Mouse (Mus musculus) heart, embryonic 16.5 days (tissue): ENCODE data around the gene Auts2. TPM values are rescaled to one million over a fixed set of nuclear protein-coding genes. Genes with fewer than 3 reads are reported as not detected.

ENCODE experiments used
- ATAC-seq: fragments of 200-750 bp; cut with Nextera tagmentation; replicated peaks from 2 replicates; pipeline ENCODE4 v1.8.0; 2017; ENCODE audit warnings: moderate number of reproducible peaks; ENCODE audit not compliant: insufficient read depth, low FRiP score; ENCODE audit errors: extremely low read depth
- H3K27ac ChIP-seq: fragments of 300-500 bp; sonication (generic); 2 replicates; pipeline ENCODE4 v1.5.1; 2014; ENCODE audit warnings: mild to moderate bottlenecking, low read length, control low read depth, moderate library complexity
- H3K27me3 ChIP-seq: fragments of 300-500 bp; sonication (generic); 2 replicates; pipeline ENCODE4 v1.6.1; 2014; ENCODE audit warnings: low read length, mixed read lengths; ENCODE audit not compliant: control insufficient read depth, insufficient read depth
- H3K36me3 ChIP-seq: fragments of 300-500 bp; sonication (generic); 2 replicates; pipeline ENCODE4 v1.6.1; 2014; ENCODE audit not compliant: control insufficient read depth, insufficient read depth
- H3K4me1 ChIP-seq: fragments of 300-500 bp; sonication (generic); 2 replicates; pipeline ENCODE4 v1.6.1; 2014; ENCODE audit warnings: low read length, mixed read lengths; ENCODE audit not compliant: control insufficient read depth, insufficient read depth
- H3K4me2 ChIP-seq: fragments of 300-500 bp; sonication (generic); 2 replicates; pipeline ENCODE4 v1.6.1; 2014; ENCODE audit warnings: low read depth, mild to moderate bottlenecking, control low read depth, low read length
- H3K4me3 ChIP-seq: fragments of 300-500 bp; sonication (generic); 2 replicates; pipeline ENCODE4 v1.5.1; 2014; ENCODE audit warnings: mild to moderate bottlenecking, control low read depth, low read length
- H3K9ac ChIP-seq: fragments of 300-500 bp; sonication (generic); 2 replicates; pipeline ENCODE4 v1.6.1; 2014; ENCODE audit warnings: low read length, control low read depth
- H3K9me3 ChIP-seq: fragments of 300-500 bp; sonication (generic); replicated peaks from 2 replicates; pipeline ENCODE4 v1.6.1; 2016; ENCODE audit warnings: low read length; ENCODE audit not compliant: control insufficient read depth
- WGBS: fragments of 180-500 bp; shearing (Covaris S2); extraction: QIAGEN DNeasy Blood & Tissue Kit; methylation state at CpG from one replicate; pipeline ENCODE4 v1.1.7; 2014; 5-methylcytosine and 5-hydroxymethylcytosine counted together
- polyA plus RNA-seq: library from polyadenylated mRNA; unstranded; fragments of >200 nt; fragmentation: Nextera tagmentation; extraction: Ambion mirVana; gene quantifications from 2 replicates; pipeline ENCODE4 v1.2.1, GENCODE M21; 2015

Gene Auts2
- polyA plus RNA-seq, 1 experiment from 2014 or later: 16.3 TPM

- Histone ChIP-seq H3K27me3 (no peaks in the 10 kb centered on the region), H3K27ac (no peak overlapping the region), H3K4me1 (peaks cover 15% of the 10 kb centered on the region), H3K4me3 (no peak overlapping the region), H3K4me2 (no peak overlapping the region), H3K36me3 (no peaks in the 10 kb centered on the region), H3K9ac (no peak overlapping the region), H3K9me3 (no peaks in the 10 kb centered on the region)
- no peak for ATAC-seq
- WGBS: 66% methylated on average over 3 of the region's 3 CpGs
Observed at GRCm38 (mm10) chr5:132334796-132335195, 208.3 kb downstream of the Auts2 start.

DNA sequence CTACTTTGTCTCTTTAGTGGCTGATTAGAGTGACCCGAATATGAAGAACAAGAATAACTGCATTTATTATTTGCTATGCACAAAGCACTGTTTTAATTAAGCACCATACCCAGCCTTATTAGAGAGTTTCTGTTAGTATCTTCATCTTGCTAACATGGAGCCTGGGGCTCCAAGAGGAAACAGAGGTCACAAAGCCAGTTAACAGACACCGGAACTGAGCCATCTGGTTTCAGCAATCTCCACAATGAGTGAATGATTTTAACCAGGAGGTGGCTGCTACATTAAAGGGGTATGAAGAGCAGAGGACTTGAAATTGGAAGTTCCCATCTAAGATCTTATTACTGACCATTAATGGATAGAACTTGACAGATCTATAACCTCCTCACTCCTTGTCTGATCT, 209.4 kb downstream of the Auts2 start:
- Histone ChIP-seq H3K9ac (no peak overlapping the region), H3K4me1 (peaks cover 15% of the 10 kb centered on the region), H3K9me3 (no peaks in the 10 kb centered on the region), H3K4me3 (no peak overlapping the region), H3K4me2 (no peak overlapping the region), H3K27ac (no peak overlapping the region), H3K36me3 (no peaks in the 10 kb centered on the region), H3K27me3 (no peaks in the 10 kb centered on the region)
- WGBS: 57% methylated on average over 2 of the region's 2 CpGs
- ATAC-seq: no peak

- Histone ChIP-seq H3K27me3 (no peaks in the 10 kb centered on the region), H3K9me3 (no peaks in the 10 kb centered on the region), H3K27ac (no peak overlapping the region), H3K9ac (no peak overlapping the region), H3K36me3 (no peaks in the 10 kb centered on the region), H3K4me3 (no peak overlapping the region), H3K4me2 (no peak overlapping the region), H3K4me1 (peaks cover 15% of the 10 kb centered on the region)
- WGBS: 51% methylated on average over 4 of the region's 4 CpGs
- no peak for ATAC-seq
Observed at GRCm38 (mm10) chr5:132332521-132332920, 210.6 kb downstream of the Auts2 start.

DNA sequence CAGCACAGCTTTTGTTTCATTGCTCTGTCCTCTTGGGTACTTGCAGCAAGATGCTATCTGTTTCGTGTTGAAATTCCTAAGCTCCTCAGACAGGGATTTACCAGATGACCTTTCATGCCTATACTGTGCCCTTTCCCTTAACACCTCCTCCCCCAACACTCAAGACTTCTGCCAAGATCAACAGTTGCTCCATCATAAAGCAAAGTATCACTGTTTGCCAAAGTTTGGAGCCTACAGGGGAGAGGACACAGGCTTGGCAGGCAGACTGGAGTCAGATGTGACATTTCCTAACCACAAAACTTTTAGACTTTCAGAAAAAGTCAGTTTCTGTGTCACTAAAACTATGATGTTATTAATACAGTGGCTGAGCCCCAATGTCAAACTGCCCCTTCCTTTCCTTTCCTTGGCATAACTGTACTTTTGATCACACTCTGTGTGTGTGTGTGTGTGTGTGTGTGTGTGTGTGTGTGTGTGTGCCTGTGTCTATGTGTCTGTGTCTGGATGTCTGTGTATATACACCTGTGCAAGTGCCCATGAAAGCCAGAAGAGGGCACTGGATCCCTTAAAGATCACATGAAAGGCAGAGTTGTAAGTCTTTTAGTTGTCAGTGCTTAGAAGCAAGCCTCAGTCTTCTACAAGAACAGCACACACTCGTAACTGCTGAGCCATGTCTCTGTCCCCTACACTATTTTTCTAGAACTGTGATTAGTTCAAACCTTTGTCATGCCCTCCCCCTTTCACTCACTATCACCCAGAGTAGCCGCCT, 213.8 kb downstream of the Auts2 start:
- H3K27ac ChIP-seq: no peak overlapping the region
- H3K36me3 ChIP-seq: no peaks in the 10 kb centered on the region
- no peaks in the 10 kb centered on the region for H3K9me3 ChIP-seq
- WGBS: 66% methylated on average over 3 of the region's 3 CpGs
- H3K27me3 ChIP-seq: no peaks in the 10 kb centered on the region
- H3K4me3 ChIP-seq: no peak overlapping the region
- no peak overlapping the region for H3K4me2 ChIP-seq
- H3K9ac ChIP-seq: no peak overlapping the region
- peaks cover 9% of the 10 kb centered on the region for H3K4me1 ChIP-seq
- no peak for ATAC-seq

- ATAC-seq: no peak
- no peaks in the 10 kb centered on the region for H3K27me3 ChIP-seq
Observed at GRCm38 (mm10) chr5:132324246-132324883, 218.8 kb downstream of the Auts2 start.

GRCm38 (mm10) chr5:132323608-132324007, 219.5 kb downstream of the Auts2 start:
- H3K4me3 ChIP-seq: no peak overlapping the region
- H3K9me3 ChIP-seq: no peaks in the 10 kb centered on the region
- WGBS: 86% methylated on average over 4 of the region's 4 CpGs
- no peaks in the 10 kb centered on the region for H3K36me3 ChIP-seq
- no peak overlapping the region for H3K27ac ChIP-seq
- H3K9ac ChIP-seq: no peak overlapping the region
- no peaks in the 10 kb centered on the region for H3K27me3 ChIP-seq
- no peak overlapping the region for H3K4me2 ChIP-seq
- H3K4me1 ChIP-seq: peaks cover 14% of the 10 kb centered on the region
- ATAC-seq: no peak

More at GRCm38 (mm10) chr5:132324246-132324883, 218.8 kb downstream of the Auts2 start:
- Histone ChIP-seq H3K4me1 (peaks cover 11% of the 10 kb centered on the region), H3K9me3 (no peaks in the 10 kb centered on the region), H3K36me3 (no peaks in the 10 kb centered on the region), H3K9ac (no peak overlapping the region), H3K4me3 (no peak overlapping the region), H3K27ac (no peak overlapping the region), H3K4me2 (no peak overlapping the region)
- 83% methylated on average over 6 of the region's 6 CpGs for WGBS

DNA sequence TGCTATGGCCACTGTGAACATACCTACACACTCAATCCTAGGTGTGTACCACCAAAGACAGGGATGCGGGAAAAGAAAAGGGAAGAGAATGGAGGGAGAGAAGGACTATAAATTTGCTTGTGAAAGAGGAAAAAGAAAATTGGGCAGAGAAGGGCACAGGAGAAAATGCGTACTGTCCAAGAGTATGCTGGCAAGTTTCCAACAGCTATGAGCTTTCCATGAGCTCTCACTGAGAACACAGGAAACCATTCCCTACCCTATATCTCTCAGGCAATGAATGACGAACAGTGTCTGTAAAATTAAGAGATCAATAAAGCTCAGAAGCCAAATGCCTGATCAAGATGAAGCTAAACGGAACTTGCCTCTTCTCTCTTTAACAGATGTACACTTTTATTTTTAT, 220.2 kb downstream of the Auts2 start:
- no peak overlapping the region for H3K9ac ChIP-seq
- H3K4me1 ChIP-seq: peaks cover 14% of the 10 kb centered on the region
- H3K36me3 ChIP-seq: no peaks in the 10 kb centered on the region
- H3K27ac ChIP-seq: no peak overlapping the region
- no peak overlapping the region for H3K4me3 ChIP-seq
- no peaks in the 10 kb centered on the region for H3K9me3 ChIP-seq
- no peak for ATAC-seq
- no peaks in the 10 kb centered on the region for H3K27me3 ChIP-seq
- WGBS: 53% methylated on average over 4 of the region's 4 CpGs
- no peak overlapping the region for H3K4me2 ChIP-seq

DNA sequence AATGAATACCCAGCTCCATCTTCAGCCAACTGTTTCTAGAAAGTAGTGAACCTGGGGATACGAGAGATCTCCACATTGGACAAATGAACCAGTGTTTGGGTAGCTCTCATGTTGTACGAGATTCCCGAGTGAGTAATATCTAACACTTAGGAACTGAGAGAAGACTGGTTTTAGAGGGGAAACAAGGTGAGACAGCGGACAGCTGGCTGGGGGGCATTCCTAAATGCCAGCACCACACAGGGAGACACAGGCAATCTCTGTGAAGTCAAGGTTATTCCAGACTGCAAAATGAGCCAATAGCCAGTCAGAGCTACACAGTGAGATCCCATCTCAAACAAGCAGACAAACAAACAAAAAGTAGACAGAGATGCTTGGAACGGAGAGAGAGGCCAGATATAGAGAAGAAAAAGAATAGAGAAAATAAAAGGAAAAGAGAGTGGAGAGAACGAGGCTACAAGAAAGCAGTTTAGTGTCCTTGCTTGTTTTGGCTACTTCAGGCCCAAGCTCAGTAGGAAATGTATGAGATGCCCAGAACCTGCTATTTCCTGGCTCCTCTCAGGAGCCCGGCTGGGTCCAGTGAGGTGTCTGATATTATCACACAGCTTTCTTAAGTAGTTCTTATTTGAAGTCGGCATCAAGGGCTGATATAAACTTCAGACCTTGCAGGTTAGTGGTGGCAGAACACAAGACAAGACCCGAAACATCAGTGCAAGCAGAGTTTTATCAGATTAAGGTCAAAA, 224.9 kb downstream of the Auts2 start:
- Histone ChIP-seq H3K9me3 (no peaks in the 10 kb centered on the region), H3K36me3 (no peaks in the 10 kb centered on the region), H3K27me3 (no peaks in the 10 kb centered on the region), H3K27ac (no peak overlapping the region), H3K4me1 (peaks cover 13% of the 10 kb centered on the region), H3K9ac (no peak overlapping the region), H3K4me3 (no peak overlapping the region), H3K4me2 (no peak overlapping the region)
- WGBS: 71% methylated on average over 9 of the region's 9 CpGs
- ATAC-seq: no peak

DNA sequence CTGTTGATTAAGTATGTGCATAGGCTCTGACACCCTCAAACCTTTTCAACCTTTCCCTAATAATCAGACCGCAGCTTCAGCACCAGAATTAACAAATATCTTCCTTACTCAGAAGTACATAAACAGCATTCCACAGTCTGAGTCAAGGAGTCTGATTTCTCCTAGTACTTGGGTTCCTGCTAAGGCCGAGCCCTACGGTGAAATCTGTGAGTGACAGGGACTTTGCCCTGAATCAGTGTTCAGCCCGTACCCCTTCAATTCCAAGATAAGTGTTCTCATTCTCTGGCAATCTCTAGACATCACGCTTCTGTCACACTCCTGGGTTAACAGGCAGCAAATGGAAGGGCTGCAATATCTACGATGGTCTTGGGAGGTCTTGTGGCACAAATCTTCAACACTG, 226.2 kb downstream of the Auts2 start:
- Histone ChIP-seq H3K9ac (no peak overlapping the region), H3K27ac (no peak overlapping the region), H3K4me3 (no peak overlapping the region), H3K4me1 (peaks cover 11% of the 10 kb centered on the region), H3K9me3 (no peaks in the 10 kb centered on the region), H3K36me3 (no peaks in the 10 kb centered on the region), H3K4me2 (no peak overlapping the region), H3K27me3 (no peaks in the 10 kb centered on the region)
- ATAC-seq: no peak
- WGBS: 58% methylated on average over 6 of the region's 6 CpGs
